Mouse (Mus musculus) spleen, adult 18-20 months (tissue): ENCODE measurements around the gene Etfbkmt.
"Not testable (repeated sequence)": the region's sequence is repeated elsewhere in the genome, so short reads cannot be mapped to it uniquely, and the experiment has no call there.

ENCODE experiments used
- DNase-seq, 2 experiments: peaks; one replicate each; pipeline ENCODE4 v3.0.0; 2022; ENCODE audit warnings: mixed read lengths in 2 of 2

The Etfbkmt gene

GRCm38 (mm10) chr6:149188041-149188924 is 48.6 kb downstream of the Etfbkmt start, which contains the start of gene Amn1:
Amn1 (minus strand) TSS chr6:149188712.
- DNase-seq = peak; percentile 92

GRCm38 (mm10) chr6:149188925-149189257 is 49.2 kb downstream of the Etfbkmt start:
- no peak for DNase-seq

- DNase-seq = no peak
Observed at GRCm38 (mm10) chr6:149189340-149189922, 49.8 kb downstream of the Etfbkmt start.

- DNase-seq = not testable (repeated sequence)
Observed at GRCm38 (mm10) chr6:149191951-149192350, 52.3 kb downstream of the Etfbkmt start.

- DNase-seq = no peak
Observed at GRCm38 (mm10) chr6:149193276-149193905, 53.7 kb downstream of the Etfbkmt start.

GRCm38 (mm10) chr6:149197116-149197515 is 57.5 kb downstream of the Etfbkmt start:
- no peak for DNase-seq

- DNase-seq = no peak
Observed at GRCm38 (mm10) chr6:149198572-149198971, 58.9 kb downstream of the Etfbkmt start.
